In the genomic region with DNA sequence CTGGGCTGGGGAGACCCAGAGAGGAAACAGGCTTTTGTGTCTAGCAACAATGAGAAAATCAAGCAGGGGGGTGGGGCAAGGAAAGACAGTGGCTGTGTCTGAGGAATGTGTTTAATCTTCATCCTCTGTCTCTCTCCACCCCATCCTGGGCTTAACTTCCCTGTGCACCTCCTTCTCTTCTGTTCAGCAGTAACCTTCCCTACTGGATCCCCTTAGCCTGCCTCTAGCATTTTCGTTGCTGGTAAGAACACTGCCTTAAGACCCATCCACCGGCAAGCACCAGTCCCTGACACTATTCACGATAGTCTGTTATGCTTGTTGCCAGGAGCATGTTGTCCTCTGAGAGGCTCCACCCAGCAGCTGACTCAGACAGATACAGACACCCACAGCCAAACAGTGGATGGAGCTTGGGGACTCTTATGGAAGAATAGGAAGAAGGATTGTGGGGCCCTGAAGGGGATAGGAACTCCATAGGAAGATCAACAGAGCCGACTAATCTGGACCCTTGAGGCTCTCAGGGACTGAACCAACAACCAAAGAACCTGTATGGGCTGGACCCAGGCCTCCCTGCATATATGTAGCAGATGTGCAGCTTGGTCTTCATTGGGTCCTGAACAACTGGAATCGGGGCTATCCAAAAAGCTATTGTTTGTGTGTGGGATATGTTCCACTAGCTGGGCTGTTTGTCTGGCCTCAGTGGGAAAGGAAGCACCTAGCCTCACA, we compare ENCODE assay signal across 9 mouse cellular contexts. TPM values are rescaled to one million over a fixed set of nuclear protein-coding genes. Genes with fewer than 3 reads are reported as not detected.
A peak's percentile ranks its signal among the peaks of the same experiment; 100 is the strongest.
DNase-seq lines count a peak whose midpoint lies in the region; ATAC-seq and TF ChIP-seq lines count a peak whose summit lies in the region.
"Had no signal": no experiment of that assay in that cellular context is flagged by ENCODE, and none has a peak within 500 bp of the region (broad histone marks: within the 10 kb centered on the region; RNA-seq: fewer than 3 reads in every experiment).

No protein-coding gene starts in this region.

- H3K27me3 ChIP-seq in ES-Bruce4 (ENCODE audit: control insufficient read depth, insufficient read depth, low read length, poor library complexity, severe bottlenecking): no peaks in the 10 kb centered on the region
- no peaks in the 10 kb centered on the region for H3K27me3 ChIP-seq in heart, embryonic 10.5 days (ENCODE audit: insufficient read depth, poor library complexity, severe bottlenecking)
- H3K27me3 ChIP-seq in liver, embryonic 14.5 days (ENCODE audit: control insufficient read depth, insufficient read depth, low read length): no peaks in the 10 kb centered on the region
- H3K27me3 ChIP-seq: limb, embryonic 13.5 days had no signal

- ATAC-seq in liver, embryonic 14.5 days (ENCODE audit: insufficient read depth): peak; percentile 87

- H3K4me2 ChIP-seq in liver, embryonic 14.5 days (ENCODE audit: low read depth): peak overlapping the region; percentile 54
- H3K4me2 ChIP-seq: limb, embryonic 13.5 days had no signal

- H3K27ac ChIP-seq in ES-Bruce4 (ENCODE audit: insufficient read depth, low read length): peak overlapping the region; percentile 81
- peak overlapping the region; percentile 71 for H3K27ac ChIP-seq in heart, embryonic 10.5 days
- H3K27ac ChIP-seq in liver, embryonic 14.5 days: peak overlapping the region; percentile 52
- H3K27ac ChIP-seq: limb, embryonic 13.5 days had no signal

- H3K9me3 ChIP-seq in ES-Bruce4 (replicated peaks; ENCODE audit: control insufficient read depth, insufficient read depth, low read length, poor library complexity, severe bottlenecking): no peaks in the 10 kb centered on the region
- no peaks in the 10 kb centered on the region for H3K9me3 ChIP-seq in heart, embryonic 10.5 days
- no peaks in the 10 kb centered on the region for H3K9me3 ChIP-seq in liver, embryonic 14.5 days (ENCODE audit: control insufficient read depth, low read length)
- H3K9me3 ChIP-seq: limb, embryonic 13.5 days had no signal

- 29% methylated on average over 5 of the region's 5 CpGs for WGBS in heart, embryonic 10.5 days
- 23% methylated on average over 5 of the region's 5 CpGs for WGBS in liver, embryonic 14.5 days (ENCODE audit: insufficient replicate concordance)

- H3K4me1 ChIP-seq in ES-Bruce4 (ENCODE audit: control insufficient read depth, insufficient read depth, low read length): peaks cover 8% of the 10 kb centered on the region
- H3K4me1 ChIP-seq in heart, embryonic 10.5 days: peaks cover 17% of the 10 kb centered on the region
- peaks cover 6 to 21% of the 10 kb centered on the region in 2 experiments for H3K4me1 ChIP-seq in liver, embryonic 14.5 days (replicated peaks; ENCODE audit: control insufficient read depth in 2 of 2, insufficient read depth in 2 of 2, low read length in 1 of 2)
- H3K4me1 ChIP-seq: limb, embryonic 13.5 days had no signal

- peak overlapping the region; percentile 14; the same call in 1 of the 2 replicates for H3K4me3 ChIP-seq in ES-Bruce4 (ENCODE audit: low read depth, low read length)
- H3K4me3 ChIP-seq in heart, embryonic 10.5 days: peak overlapping the region; percentile 24; the same call in 1 of the 2 replicates
- peak overlapping the region in 1 of 2 experiments; percentile 39; a peak in 1 of 4 replicates for H3K4me3 ChIP-seq in liver, embryonic 14.5 days (ENCODE audit: insufficient read depth in 1 of 2, low read depth in 2 of 2, low read length in 2 of 2)
- H3K4me3 ChIP-seq: limb, embryonic 13.5 days had no signal

- no peak for TF ChIP-seq CTCF in ES-Bruce4 (IDR thresholded peaks at IDR 0.05; ENCODE audit: low read depth, low read length)
- no peak for TF ChIP-seq CTCF in liver, embryonic 14.5 days (IDR thresholded peaks at IDR 0.05; ENCODE audit: low read depth)

- DNase-seq in adrenal gland, postnatal 36 days: peak; percentile 38 to 48
- no peak for DNase-seq in adrenal gland, adult 8-10 months
- no peak for DNase-seq in heart, embryonic 10.5 days (ENCODE audit: low spot score)
- DNase-seq in liver, embryonic 14.5 days (ENCODE audit: low read depth in 3 of 3, low spot score in 3 of 3): peak in 1 of 3 experiments; percentile 58
- DNase-seq in left cerebral cortex, adult 8-10 months (ENCODE audit: low spot score in 2 of 2): no peak
- no peak for DNase-seq in layer of hippocampus, adult 11-12 months (ENCODE audit: low spot score)
- no peak for DNase-seq in left cerebral cortex, adult 18-20 months (ENCODE audit: low spot score in 2 of 2)

- 0 out of 2 replicates have a peak, but pooled peaks have one; percentile 6 for TF ChIP-seq EP300 in ES-Bruce4 (IDR thresholded peaks at IDR 0.05; ENCODE audit: insufficient read depth, low read depth, low read length)
- TF ChIP-seq EP300 in liver, embryonic 14.5 days (IDR thresholded peaks at IDR 0.05; ENCODE audit: low read depth): peak; percentile 64

- peak overlapping the region; percentile 48 for H3K9ac ChIP-seq in ES-Bruce4 (ENCODE audit: low read depth, poor library complexity, severe bottlenecking)
- H3K9ac ChIP-seq in liver, embryonic 14.5 days (replicated peaks): no peak overlapping the region; the same call in 1 of the 2 replicates
- H3K9ac ChIP-seq: limb, embryonic 13.5 days had no signal

- no peaks in the 10 kb centered on the region for H3K36me3 ChIP-seq in ES-Bruce4 (ENCODE audit: control insufficient read depth, insufficient read depth, low read length, poor library complexity, severe bottlenecking)
- H3K36me3 ChIP-seq in heart, embryonic 10.5 days: no peaks in the 10 kb centered on the region
- H3K36me3 ChIP-seq in liver, embryonic 14.5 days (replicated peaks; ENCODE audit: control insufficient read depth, insufficient read depth, low read depth): no peaks in the 10 kb centered on the region
- H3K36me3 ChIP-seq: limb, embryonic 13.5 days had no signal

- TF ChIP-seq POLR2A in ES-Bruce4 (IDR thresholded peaks at IDR 0.05; ENCODE audit: insufficient read depth, low read length): no peak

RNA-seq across cellular contexts. Expression of gene Mymx, which starts 8.4 kb away (rescaled TPM):
- total RNA-seq in adrenal gland, postnatal 36 days (2021): not detected
- under 1 TPM in 2 of 4 experiments, not detected in 2; 0.32 to 0.38 TPM for total RNA-seq in adrenal gland, adult 8-10 months (2022)
- 19.2 and 22.6 TPM in 2 replicates for polyA plus RNA-seq in ES-Bruce4 (2011; ENCODE audit: insufficient read depth, insufficient read length, low read depth, missing spikeins)
- polyA plus RNA-seq in heart, embryonic 10.5 days (2016; fragmentation: Nextera tagmentation; extraction: Ambion mirVana): 0.31 and 0.41 TPM in 2 replicates
- 0.10 TPM in 1 of 2 replicates, not detected in the other for polyA plus RNA-seq in liver, embryonic 14.5 days (2012; rRNA removed)
- polyA plus RNA-seq in liver, embryonic 14.5 days (2014; fragmentation: Nextera tagmentation; extraction: Ambion mirVana): not detected in 2 replicates
- total RNA-seq in left cerebral cortex, adult 8-10 months (2022): not detected
- not detected for total RNA-seq in left cerebral cortex, adult 18-20 months (2021)

RNA-seq across cellular contexts. Expression of gene Slc29a1, which starts 10.9 kb away (rescaled TPM):
- total RNA-seq in adrenal gland, postnatal 36 days (2021): 100 to 1,000 TPM; 132 to 137 TPM
- total RNA-seq in adrenal gland, adult 8-10 months (2022): 100 to 1,000 TPM; 145 to 174 (median 158) TPM
- 132 and 134 TPM in 2 replicates for polyA plus RNA-seq in ES-Bruce4 (2011; ENCODE audit: insufficient read depth, insufficient read length, low read depth, missing spikeins)
- 75.0 and 75.1 TPM in 2 replicates for polyA plus RNA-seq in heart, embryonic 10.5 days (2016; fragmentation: Nextera tagmentation; extraction: Ambion mirVana)
- polyA plus RNA-seq in liver, embryonic 14.5 days (2012; rRNA removed): 152 and 218 TPM in 2 replicates
- 177 and 188 TPM in 2 replicates for polyA plus RNA-seq in liver, embryonic 14.5 days (2014; fragmentation: Nextera tagmentation; extraction: Ambion mirVana)
- total RNA-seq in left cerebral cortex, adult 8-10 months (2022): 10 to 100 TPM; 27.4 to 32.1 (median 29.5) TPM
- total RNA-seq in left cerebral cortex, adult 18-20 months (2021): 10 to 100 TPM; 21.7 to 28.0 TPM

RNA-seq across cellular contexts. Expression of gene Hsp90ab1, which starts 37.2 kb away (rescaled TPM):
- 1,000 to 10,000 TPM; 1,888 to 2,360 TPM for total RNA-seq in adrenal gland, postnatal 36 days (2021)
- total RNA-seq in adrenal gland, adult 8-10 months (2022): 1,000 to 10,000 TPM; 1,432 to 3,205 (median 1,905) TPM
- 3,626 and 3,708 TPM in 2 replicates for polyA plus RNA-seq in ES-Bruce4 (2011; ENCODE audit: insufficient read depth, insufficient read length, low read depth, missing spikeins)
- 1,633 and 1,893 TPM in 2 replicates for polyA plus RNA-seq in heart, embryonic 10.5 days (2016; fragmentation: Nextera tagmentation; extraction: Ambion mirVana)
- polyA plus RNA-seq in liver, embryonic 14.5 days (2012; rRNA removed): 287 and 369 TPM in 2 replicates
- 531 and 582 TPM in 2 replicates for polyA plus RNA-seq in liver, embryonic 14.5 days (2014; fragmentation: Nextera tagmentation; extraction: Ambion mirVana)
- 1,000 to 10,000 TPM; 1,476 to 1,616 (median 1,547) TPM for total RNA-seq in left cerebral cortex, adult 8-10 months (2022)
- 1,000 to 10,000 TPM; 1,506 to 1,598 TPM for total RNA-seq in left cerebral cortex, adult 18-20 months (2021)

RNA-seq across cellular contexts. Expression of gene Slc35b2, which starts 46.6 kb away (rescaled TPM):
- 10 to 100 TPM; 43.4 to 75.9 TPM for total RNA-seq in adrenal gland, postnatal 36 days (2021)
- 10 to 100 TPM; 51.7 to 68.9 (median 61.0) TPM for total RNA-seq in adrenal gland, adult 8-10 months (2022)
- polyA plus RNA-seq in ES-Bruce4 (2011; ENCODE audit: insufficient read depth, insufficient read length, low read depth, missing spikeins): 28.2 and 31.7 TPM in 2 replicates
- polyA plus RNA-seq in heart, embryonic 10.5 days (2016; fragmentation: Nextera tagmentation; extraction: Ambion mirVana): 107 and 118 TPM in 2 replicates
- 27.6 and 29.9 TPM in 2 replicates for polyA plus RNA-seq in liver, embryonic 14.5 days (2012; rRNA removed)
- 44.8 and 46.4 TPM in 2 replicates for polyA plus RNA-seq in liver, embryonic 14.5 days (2014; fragmentation: Nextera tagmentation; extraction: Ambion mirVana)
- 10 to 100 TPM; 26.8 to 33.4 (median 29.4) TPM for total RNA-seq in left cerebral cortex, adult 8-10 months (2022)
- 10 to 100 TPM; 26.0 to 30.0 TPM for total RNA-seq in left cerebral cortex, adult 18-20 months (2021)

RNA-seq across cellular contexts. Expression of gene Capn11, which starts 48.8 kb away (rescaled TPM):
- total RNA-seq in adrenal gland, postnatal 36 days (2021): not detected
- under 1 TPM in 1 of 4 experiments, not detected in 3; 0.89 TPM for total RNA-seq in adrenal gland, adult 8-10 months (2022)
- 1.4 and 1.9 TPM in 2 replicates for polyA plus RNA-seq in ES-Bruce4 (2011; ENCODE audit: insufficient read depth, insufficient read length, low read depth, missing spikeins)
- polyA plus RNA-seq in heart, embryonic 10.5 days (2016; fragmentation: Nextera tagmentation; extraction: Ambion mirVana): 0.51 and 0.95 TPM in 2 replicates
- not detected in 2 replicates for polyA plus RNA-seq in liver, embryonic 14.5 days (2012; rRNA removed)
- not detected in 2 replicates for polyA plus RNA-seq in liver, embryonic 14.5 days (2014; fragmentation: Nextera tagmentation; extraction: Ambion mirVana)
- total RNA-seq in left cerebral cortex, adult 8-10 months (2022): 1 to 10 TPM in 1 of 4 experiments, under 1 TPM in 2, not detected in 1; 0.43 to 1.7 (median 0.54) TPM
- total RNA-seq in left cerebral cortex, adult 18-20 months (2021): under 1 TPM; 0.33 to 0.91 TPM

Comparison
In these comparisons a context has a peak if more than half of its experiments do, and no peak if none do; other contexts are left out.
1. DNase-seq: peak in adrenal gland, postnatal 36 days (2 of 2); none in adrenal gland, adult 8-10 months (single experiment), heart, embryonic 10.5 days (single experiment), left cerebral cortex, adult 8-10 months (0 of 2), layer of hippocampus, adult 11-12 months (single experiment) and left cerebral cortex, adult 18-20 months (0 of 2).
2. RNA of gene Slc29a1, which starts 10.9 kb away (total RNA-seq): 145 to 174 TPM in adrenal gland, adult 8-10 months and 132 to 137 TPM in adrenal gland, postnatal 36 days; 27.4 to 32.1 TPM in left cerebral cortex, adult 8-10 months and 21.7 to 28.0 TPM in left cerebral cortex, adult 18-20 months; every median in the first group is over 4 times any median in the second.
3. Peak in every context shown above with its lines, with median percentiles within 50 percentile points of each other: H3K27ac ChIP-seq.